Mouse (Mus musculus): ENCODE measurements around the gene Rasal3.

- no peak for TF ChIP-seq CTCF (IDR thresholded peaks at IDR 0.05; ENCODE audit: control insufficient read depth, insufficient read depth, insufficient replicate concordance, low read depth, low read length)
- no peak for TF ChIP-seq POLR2A (IDR thresholded peaks at IDR 0.05; ENCODE audit: control insufficient read depth, low read depth, low read length)
These were observed 47.1 kb downstream of the Rasal3 start for GRCm38 (mm10) chr17:32356281-32356680.
